Mouse (Mus musculus) MEL-GATA-1-ER (cell line): ENCODE data around the gene Col9a3.

Source experiments
- DNase-seq: peaks from one replicate; pipeline ENCODE4 v3.0.0-alpha.2; 2012; ENCODE audit warnings: low read depth; ENCODE audit errors: extremely low read depth

The Col9a3 gene

GRCm38 (mm10) chr2:180641576-180642554 is 44.3 kb downstream of the Col9a3 start:
- DNase-seq: no peak

GRCm38 (mm10) chr2:180642555-180643260 is 45.1 kb downstream of the Col9a3 start, which contains the start of gene Tcfl5:
TSS of gene Tcfl5 (minus strand) at chr2:180642708.
- no peak for DNase-seq

- no peak for DNase-seq
Observed at GRCm38 (mm10) chr2:180643626-180644025, 46.0 kb downstream of the Col9a3 start.

- DNase-seq: no peak
Observed at GRCm38 (mm10) chr2:180646841-180647240, 49.3 kb downstream of the Col9a3 start.

GRCm38 (mm10) chr2:180654666-180655065 is 57.1 kb downstream of the Col9a3 start:
- DNase-seq: no peak

- no peak for DNase-seq
Observed at GRCm38 (mm10) chr2:180655150-180655549, 57.6 kb downstream of the Col9a3 start.

GRCm38 (mm10) chr2:180657394-180658013 is 59.9 kb downstream of the Col9a3 start:
- DNase-seq: peak; percentile 44

- no peak for DNase-seq
Observed at GRCm38 (mm10) chr2:180658381-180658780, 60.8 kb downstream of the Col9a3 start.

- no peak for DNase-seq
Observed at GRCm38 (mm10) chr2:180659353-180660150, 62.0 kb downstream of the Col9a3 start.

GRCm38 (mm10) chr2:180660521-180660920 is 62.9 kb downstream of the Col9a3 start:
- DNase-seq: no peak

GRCm38 (mm10) chr2:180662008-180662407 is 64.4 kb downstream of the Col9a3 start:
- no peak for DNase-seq
